Mouse (Mus musculus) spleen, adult 2 months (tissue): ENCODE data around the gene Pigm. TPM values are rescaled to one million over a fixed set of nuclear protein-coding genes. Genes with fewer than 3 reads are reported as not detected.

ENCODE experiments used
- DNase-seq, 2 experiments: peaks; one replicate each; pipeline versions ENCODE4 v3.0.0 to v3.0.0-alpha.2; 2012 to 2021; ENCODE audit warnings: low spot score in 2 of 2, low read depth in 1 of 2
- H3K27ac ChIP-seq: fragments of 200-500 bp; 2 replicates; pipeline ENCODE4 v1.5.1; 2012; ENCODE audit warnings: low read length, inconsistent platforms; ENCODE audit not compliant: insufficient read depth
- H3K27me3 ChIP-seq: fragments of 200-500 bp; 2 replicates; pipeline ENCODE4 v1.6.1; 2012; ENCODE audit warnings: mild to moderate bottlenecking, moderate library complexity, low read length, inconsistent platforms; ENCODE audit not compliant: control insufficient read depth, insufficient read depth
- H3K36me3 ChIP-seq: fragments of 200-500 bp; 2 replicates; pipeline ENCODE4 v1.6.1; 2012; ENCODE audit warnings: mild to moderate bottlenecking, low read length, inconsistent platforms; ENCODE audit not compliant: control insufficient read depth, insufficient read depth
- H3K4me1 ChIP-seq: fragments of 200-500 bp; 2 replicates; pipeline ENCODE4 v1.6.1; 2011; ENCODE audit warnings: inconsistent platforms; ENCODE audit not compliant: control insufficient read depth, insufficient read depth, insufficient read length
- H3K4me3 ChIP-seq: fragments of 200-500 bp; 2 replicates; pipeline ENCODE4 v1.5.1; 2011; ENCODE audit warnings: mild to moderate bottlenecking, inconsistent platforms; ENCODE audit not compliant: insufficient read depth, insufficient read length; ENCODE audit errors: extremely low read depth
- CTCF ChIP-seq: fragments of 200-500 bp; IDR thresholded peaks from 2 replicates; pipeline ENCODE4 v1.5.1; 2011; ENCODE audit warnings: mild to moderate bottlenecking, inconsistent platforms; ENCODE audit not compliant: insufficient read depth, insufficient read length, insufficient replicate concordance; ENCODE audit errors: extremely low read depth
- POLR2A ChIP-seq: fragments of 200-500 bp; IDR thresholded peaks from 2 replicates; pipeline ENCODE4 v1.6.1; 2011; ENCODE audit warnings: low read depth, low read length, inconsistent platforms
- WGBS: fragments of 180-500 bp; shearing (Covaris S2); methylation state at CpG from one replicate; pipeline ENCODE4 v1.1.7; 2018; 5-methylcytosine and 5-hydroxymethylcytosine counted together
- polyA plus RNA-seq: library from polyadenylated mRNA; depleted of rRNA; stranded (reverse); fragments of >200 nt; gene quantifications from 2 replicates; pipeline ENCODE4 v1.2.3, GENCODE M21; 2012

Pigm gene
- polyA plus RNA-seq, 1 experiment = 8.8 TPM

GRCm38 (mm10) chr1:172341386-172341785, 35.0 kb upstream of the Pigm start:
- Histone ChIP-seq H3K4me3 (peak overlapping the region; percentile 28; the same call in 1 of the 2 replicates), H3K36me3 (no peaks in the 10 kb centered on the region), H3K4me1 (no peaks in the 10 kb centered on the region), H3K27ac (no peak overlapping the region), H3K27me3 (peaks cover 9% of the 10 kb centered on the region)
- no peak for DNase-seq
- WGBS = 24% methylated on average over 10 of the region's 10 CpGs
- TF ChIP-seq POLR2A (no peak), CTCF (no peak)

GRCm38 (mm10) chr1:172342729-172343128, 33.6 kb upstream of the Pigm start:
- H3K4me1 ChIP-seq = no peaks in the 10 kb centered on the region
- TF ChIP-seq CTCF (no peak), POLR2A (no peak)
- H3K27me3 ChIP-seq = peaks cover 8% of the 10 kb centered on the region
- no peak overlapping the region; the same call in 1 of the 2 replicates for H3K4me3 ChIP-seq
- DNase-seq = no peak
- 0 out of 2 replicates have a peak overlapping the region, but pooled peaks have one; percentile 9 for H3K27ac ChIP-seq
- no peaks in the 10 kb centered on the region for H3K36me3 ChIP-seq
- WGBS = 59% methylated on average over 2 of the region's 3 CpGs

- Histone ChIP-seq H3K27ac (no peak overlapping the region), H3K4me3 (no peak overlapping the region), H3K4me1 (no peaks in the 10 kb centered on the region), H3K36me3 (no peaks in the 10 kb centered on the region), H3K27me3 (peaks cover 8% of the 10 kb centered on the region)
- no peak for DNase-seq
- TF ChIP-seq CTCF (no peak), POLR2A (no peak)
- 71% methylated on average over 3 of the region's 3 CpGs for WGBS
Observed at GRCm38 (mm10) chr1:172343914-172344313, 32.4 kb upstream of the Pigm start.

- Histone ChIP-seq H3K4me1 (no peaks in the 10 kb centered on the region), H3K36me3 (no peaks in the 10 kb centered on the region), H3K27me3 (peaks cover 8% of the 10 kb centered on the region), H3K27ac (no peak overlapping the region), H3K4me3 (no peak overlapping the region)
- 78% methylated on average over 7 of the region's 7 CpGs for WGBS
- TF ChIP-seq POLR2A (no peak), CTCF (no peak)
- DNase-seq = no peak
Observed at GRCm38 (mm10) chr1:172344820-172345219, 31.5 kb upstream of the Pigm start.

- WGBS = 76% methylated on average over 10 of the region's 10 CpGs
- TF ChIP-seq POLR2A (no peak), CTCF (no peak)
- 0 out of 2 replicates have a peak overlapping the region, but pooled peaks have one; percentile 15 for H3K27ac ChIP-seq
- H3K27me3 ChIP-seq = no peaks in the 10 kb centered on the region; the same call in none of the 2 replicates
- no peaks in the 10 kb centered on the region for H3K4me1 ChIP-seq
- no peaks in the 10 kb centered on the region for H3K36me3 ChIP-seq
- DNase-seq = no peak
- H3K4me3 ChIP-seq = no peak overlapping the region
Observed at GRCm38 (mm10) chr1:172346707-172347106, 29.6 kb upstream of the Pigm start.

GRCm38 (mm10) chr1:172347382-172347781, 29.0 kb upstream of the Pigm start:
- no peak for DNase-seq
- H3K27me3 ChIP-seq = no peaks in the 10 kb centered on the region; the same call in 1 of the 2 replicates
- TF ChIP-seq CTCF (no peak), POLR2A (no peak)
- WGBS = 85% methylated on average over 12 of the region's 12 CpGs
- H3K36me3 ChIP-seq = no peaks in the 10 kb centered on the region
- H3K4me3 ChIP-seq = no peak overlapping the region
- H3K27ac ChIP-seq = peak overlapping the region; percentile 9; the same call in 1 of the 2 replicates
- H3K4me1 ChIP-seq = no peaks in the 10 kb centered on the region

- 88% methylated on average over 5 of the region's 5 CpGs for WGBS
- no peaks in the 10 kb centered on the region for H3K4me1 ChIP-seq
- no peaks in the 10 kb centered on the region; the same call in 1 of the 2 replicates for H3K27me3 ChIP-seq
- no peak for DNase-seq
- TF ChIP-seq POLR2A (no peak), CTCF (no peak)
- no peaks in the 10 kb centered on the region for H3K36me3 ChIP-seq
- H3K4me3 ChIP-seq = no peak overlapping the region
- no peak overlapping the region for H3K27ac ChIP-seq
Observed at GRCm38 (mm10) chr1:172349504-172349903, 26.8 kb upstream of the Pigm start.
